Mouse (Mus musculus) MEL (cell line): ENCODE data around the gene Plxnd1. TPM values are rescaled to one million over a fixed set of nuclear protein-coding genes. Genes with fewer than 3 reads are reported as not detected.
A peak's percentile ranks its signal among the peaks of the same experiment; 100 is the strongest.

Experiments used
- DNase-seq: peaks from one replicate; pipeline ENCODE4 v3.0.0; 2011; ENCODE audit warnings: low read depth, low spot score
- H3K27ac ChIP-seq: 2 replicates; pipeline ENCODE4 v1.5.1; 2012; ENCODE audit warnings: low read depth, mild to moderate bottlenecking, control low read depth, low read length, moderate library complexity; ENCODE audit not compliant: control insufficient read depth
- H3K27me3 ChIP-seq, 2 experiments: fragments of 150-350 bp in 1 of 2; sonication (generic) in 1 of 2; 2 replicates each; pipeline ENCODE4 v1.6.1; 2012; ENCODE audit warnings: low read length in 2 of 2, mild to moderate bottlenecking in 2 of 2, improper control_type of control experiment in 1 of 2, moderate library complexity in 1 of 2; ENCODE audit not compliant: insufficient read depth in 2 of 2, control insufficient read depth in 1 of 2
- H3K36me3 ChIP-seq, 2 experiments: 2 replicates each; pipeline ENCODE4 v1.6.1; 2012 to 2014; ENCODE audit warnings: low read length in 2 of 2, improper control_type of control experiment in 1 of 2, inconsistent platforms in 1 of 2, mild to moderate bottlenecking in 1 of 2; ENCODE audit not compliant: insufficient read depth in 2 of 2, control insufficient read depth in 1 of 2
- H3K4me1 ChIP-seq, 2 experiments: fragments of 150-350 bp in 1 of 2; sonication (generic) in 1 of 2; 2 replicates each; pipeline ENCODE4 v1.6.1; 2012; ENCODE audit warnings: low read length in 2 of 2, improper control_type of control experiment in 1 of 2, mild to moderate bottlenecking in 1 of 2; ENCODE audit not compliant: insufficient read depth in 2 of 2, control insufficient read depth in 1 of 2
- H3K4me3 ChIP-seq, 2 experiments: fragments of 150-350 bp in 1 of 2; sonication (generic) in 1 of 2; 2 replicates each; pipeline ENCODE4 v1.5.1; 2012; ENCODE audit warnings: low read depth in 2 of 2, low read length in 2 of 2, mild to moderate bottlenecking in 2 of 2, moderate library complexity in 2 of 2, control low read depth in 1 of 2, improper control_type of control experiment in 1 of 2; ENCODE audit not compliant: control insufficient read depth in 1 of 2, insufficient read depth in 1 of 2
- H3K79me2 ChIP-seq: 2 replicates; pipeline ENCODE4 v1.6.1; 2012; ENCODE audit warnings: mild to moderate bottlenecking, low read length, moderate library complexity; ENCODE audit not compliant: control insufficient read depth, poor library complexity, insufficient read depth
- H3K9ac ChIP-seq: 2 replicates; pipeline ENCODE4 v1.6.1; 2012; ENCODE audit warnings: low read depth, mild to moderate bottlenecking, control low read depth, low read length, moderate library complexity; ENCODE audit not compliant: control insufficient read depth, poor library complexity, severe bottlenecking
- H3K9me3 ChIP-seq: fragments of 150-350 bp; sonication (generic); replicated peaks from 2 replicates; pipeline ENCODE4 v1.6.1; 2012; ENCODE audit warnings: mild to moderate bottlenecking, low read length, improper control_type of control experiment, moderate library complexity; ENCODE audit not compliant: insufficient read depth
- BHLHE40 ChIP-seq: IDR thresholded peaks from 2 replicates; pipeline ENCODE4 v1.6.1; 2012; ENCODE audit warnings: low read depth, mild to moderate bottlenecking, inconsistent platforms, low read length, improper control_type of control experiment, borderline replicate concordance
- CHD1 ChIP-seq: IDR thresholded peaks from 2 replicates; pipeline ENCODE4 v1.6.1; 2012; ENCODE audit warnings: low read depth, mild to moderate bottlenecking, inconsistent platforms, low read length, improper control_type of control experiment
- CHD2 ChIP-seq: IDR thresholded peaks from 2 replicates; pipeline ENCODE4 v1.6.1; 2011; ENCODE audit warnings: low read length, improper control_type of control experiment
- CTCF ChIP-seq, 3 experiments: IDR thresholded peaks in 2 of 3; conservative IDR thresholded peaks in 1 of 3; 2 replicates each; pipeline ENCODE4 v1.5.1; 2011 to 2012; ENCODE audit warnings: low read length in 3 of 3, low read depth in 2 of 3, mild to moderate bottlenecking in 2 of 3, improper control_type of control experiment in 1 of 3, inconsistent platforms in 1 of 3, mixed read lengths in 1 of 3, moderate library complexity in 1 of 3; ENCODE audit not compliant: control insufficient read depth in 1 of 3, insufficient read depth in 1 of 3, poor library complexity in 1 of 3, severe bottlenecking in 1 of 3
- ELF1 ChIP-seq: IDR thresholded peaks from 2 replicates; pipeline ENCODE4 v1.6.1; 2014; ENCODE audit warnings: low read depth, mild to moderate bottlenecking, inconsistent platforms, low read length, improper control_type of control experiment, moderate library complexity
- EP300 ChIP-seq, 2 experiments: IDR thresholded peaks; 2 replicates each; pipeline ENCODE4 v1.6.1; 2011; ENCODE audit warnings: improper control_type of control experiment in 2 of 2, low read length in 2 of 2, low read depth in 1 of 2, mild to moderate bottlenecking in 1 of 2
- ETS1 ChIP-seq: IDR thresholded peaks from 2 replicates; pipeline ENCODE4 v1.6.1; 2012; ENCODE audit warnings: low read depth, mild to moderate bottlenecking, inconsistent platforms, low read length, improper control_type of control experiment, moderate library complexity
- GABPA ChIP-seq: IDR thresholded peaks from 2 replicates; pipeline ENCODE4 v1.6.1; 2012; ENCODE audit warnings: low read depth, mild to moderate bottlenecking, inconsistent platforms, low read length, improper control_type of control experiment, moderate library complexity
- GATA1 ChIP-seq: IDR thresholded peaks from 2 replicates; pipeline ENCODE4 v1.6.1; 2011; ENCODE audit warnings: low read depth, low read length, improper control_type of control experiment
- HCFC1 ChIP-seq: IDR thresholded peaks from 2 replicates; pipeline ENCODE4 v1.6.1; 2012; ENCODE audit warnings: low read depth, mild to moderate bottlenecking, inconsistent platforms, low read length, improper control_type of control experiment, moderate library complexity
- JUND ChIP-seq: IDR thresholded peaks from 2 replicates; pipeline ENCODE4 v1.6.1; 2011; ENCODE audit warnings: low read depth, mild to moderate bottlenecking, improper control_type of control experiment, low read length
- KAT2A ChIP-seq: conservative IDR thresholded peaks from 2 replicates; pipeline ENCODE4 v1.6.1; 2012; ENCODE audit warnings: low read depth, low read length, improper control_type of control experiment, inconsistent platforms
- MAFK ChIP-seq: IDR thresholded peaks from 2 replicates; pipeline ENCODE4 v1.6.1; 2011; ENCODE audit warnings: low read depth, mild to moderate bottlenecking, low read length, improper control_type of control experiment, borderline replicate concordance
- MAX ChIP-seq: IDR thresholded peaks from 2 replicates; pipeline ENCODE4 v1.6.1; 2011; ENCODE audit warnings: low read length, improper control_type of control experiment
- MAZ ChIP-seq: IDR thresholded peaks from 2 replicates; pipeline ENCODE4 v1.6.1; 2012; ENCODE audit warnings: low read depth, mild to moderate bottlenecking, inconsistent platforms, low read length, improper control_type of control experiment
- MEF2A ChIP-seq: IDR thresholded peaks from 2 replicates; pipeline ENCODE4 v1.6.1; 2014; ENCODE audit warnings: low read depth, mild to moderate bottlenecking, inconsistent platforms, low read length, improper control_type of control experiment; ENCODE audit not compliant: poor library complexity, insufficient replicate concordance, severe bottlenecking; ENCODE audit errors: extremely low read depth
- MXI1 ChIP-seq: IDR thresholded peaks from 2 replicates; pipeline ENCODE4 v1.6.1; 2011; ENCODE audit warnings: mild to moderate bottlenecking, low read depth, low read length, improper control_type of control experiment
- MYB ChIP-seq: IDR thresholded peaks from 2 replicates; pipeline ENCODE4 v1.6.1; 2011; ENCODE audit warnings: mild to moderate bottlenecking, low read depth, low read length, improper control_type of control experiment
- MYC ChIP-seq: IDR thresholded peaks from 2 replicates; pipeline ENCODE4 v1.6.1; 2011; ENCODE audit warnings: low read depth, mild to moderate bottlenecking, low read length, improper control_type of control experiment, moderate library complexity
- NRF1 ChIP-seq: IDR thresholded peaks from 2 replicates; pipeline ENCODE4 v1.6.1; 2014; ENCODE audit warnings: low read depth, mild to moderate bottlenecking, inconsistent platforms, low read length, improper control_type of control experiment, moderate library complexity; ENCODE audit not compliant: poor library complexity, insufficient read depth, severe bottlenecking
- POLR2A ChIP-seq, 2 experiments: IDR thresholded peaks; 2 replicates each; pipeline ENCODE4 v1.6.1; 2011 to 2012; ENCODE audit warnings: low read length in 2 of 2, mild to moderate bottlenecking in 2 of 2, control low read depth in 1 of 2, improper control_type of control experiment in 1 of 2, low read depth in 1 of 2, moderate library complexity in 1 of 2; ENCODE audit not compliant: control insufficient read depth in 1 of 2, insufficient read depth in 1 of 2, poor library complexity in 1 of 2
- RAD21 ChIP-seq: IDR thresholded peaks from 2 replicates; pipeline ENCODE4 v1.6.1; 2011; ENCODE audit warnings: mild to moderate bottlenecking, low read depth, low read length, improper control_type of control experiment
- RCOR1 ChIP-seq: IDR thresholded peaks from 2 replicates; pipeline ENCODE4 v1.6.1; 2012; ENCODE audit warnings: low read depth, mild to moderate bottlenecking, inconsistent platforms, low read length, improper control_type of control experiment
- SIN3A ChIP-seq: IDR thresholded peaks from 2 replicates; pipeline ENCODE4 v1.6.1; 2012; ENCODE audit warnings: low read length, improper control_type of control experiment, inconsistent platforms
- SMC3 ChIP-seq: IDR thresholded peaks from 2 replicates; pipeline ENCODE4 v1.6.1; 2011; ENCODE audit warnings: low read depth, low read length, improper control_type of control experiment
- TAL1 ChIP-seq: IDR thresholded peaks from 2 replicates; pipeline ENCODE4 v1.6.1; 2012; ENCODE audit warnings: mild to moderate bottlenecking, inconsistent platforms, low read length, moderate library complexity, mixed read lengths
- TBP ChIP-seq: IDR thresholded peaks from 2 replicates; pipeline ENCODE4 v1.8.0; 2011; ENCODE audit warnings: low read depth, low read length, improper control_type of control experiment
- TCF12 ChIP-seq: IDR thresholded peaks from 2 replicates; pipeline ENCODE4 v1.6.1; 2014; ENCODE audit warnings: low read depth, mild to moderate bottlenecking, inconsistent platforms, low read length, improper control_type of control experiment, moderate library complexity
- ZC3H11A ChIP-seq: IDR thresholded peaks from 2 replicates; pipeline ENCODE4 v1.6.1; 2012; ENCODE audit warnings: low read depth, mild to moderate bottlenecking, inconsistent platforms, low read length, improper control_type of control experiment
- ZKSCAN1 ChIP-seq: IDR thresholded peaks from 2 replicates; pipeline ENCODE4 v1.6.1; 2012; ENCODE audit warnings: low read depth, mild to moderate bottlenecking, inconsistent platforms, low read length, improper control_type of control experiment, moderate library complexity
- ZNF384 ChIP-seq: IDR thresholded peaks from 2 replicates; pipeline ENCODE4 v1.6.1; 2012; ENCODE audit warnings: low read depth, mild to moderate bottlenecking, inconsistent platforms, low read length, improper control_type of control experiment
- polyA plus RNA-seq, 2 experiments: library from polyadenylated mRNA; stranded (reverse) in 1 of 2; unstranded in 1 of 2; fragments of >175 nt in 1 of 2; fragments of >200 nt in 1 of 2; gene quantifications; 2 replicates each; pipeline versions ENCODE4 v1.2.1 to v1.2.4; 2012; ENCODE audit warnings: low replicate concordance in 2 of 2, low read depth in 1 of 2; ENCODE audit not compliant: insufficient read length in 2 of 2, insufficient read depth in 1 of 2, missing spikeins in 1 of 2
- total RNA-seq: library from RNA; depleted of rRNA; stranded (reverse); fragments of 300-350 nt; gene quantifications from 2 replicates; pipeline ENCODE4 v1.2.3, GENCODE M21; 2012

Gene Plxnd1
- total and polyA plus RNA-seq, 3 experiments = 4.8 to 19.2 TPM; not detected in 1

DNA sequence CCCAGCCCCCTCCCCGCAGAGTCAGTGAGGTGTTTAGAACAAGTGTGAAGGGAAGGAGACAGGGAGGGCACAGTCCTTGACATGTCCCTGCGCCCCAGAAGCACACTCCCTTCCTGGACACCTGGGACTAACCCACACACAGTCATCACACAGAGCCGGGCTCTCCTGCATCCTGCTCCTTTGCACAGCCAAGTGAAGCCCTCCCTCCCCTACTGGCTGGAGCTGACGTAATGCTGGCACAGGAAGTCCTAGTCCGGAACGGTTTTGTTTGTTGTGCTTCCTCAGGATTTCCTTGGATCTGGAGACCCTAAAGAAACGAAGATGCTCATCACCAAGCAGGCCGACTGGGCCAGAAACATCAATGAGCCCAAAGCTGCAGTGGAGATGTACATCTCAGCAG, 84.9 kb downstream of the Plxnd1 start:
- peaks cover 0 to 19% of the 10 kb centered on the region in 2 experiments; a peak in 2 of 4 replicates for H3K36me3 ChIP-seq
- no peak overlapping the region; the same call in 1 of the 2 replicates for H3K9ac ChIP-seq
- H3K27me3 ChIP-seq = no peaks in the 10 kb centered on the region
- no peak overlapping the region for H3K4me3 ChIP-seq
- TF ChIP-seq TAL1 = no peak
- TF ChIP-seq MYB = no peak
- no peak for TF ChIP-seq POLR2A (IDR thresholded peaks at IDR 0.05; ENCODE audit: control insufficient read depth in 1 of 2, insufficient read depth in 1 of 2, low read depth in 1 of 2, low read length in 2 of 2, poor library complexity in 1 of 2)
- TF ChIP-seq ZNF384 = no peak
- no peaks in the 10 kb centered on the region for H3K79me2 ChIP-seq
- DNase-seq = no peak
- no peaks in the 10 kb centered on the region for H3K9me3 ChIP-seq
- peaks cover 12 to 37% of the 10 kb centered on the region in 2 experiments for H3K4me1 ChIP-seq
- peak overlapping the region; percentile 89 for H3K27ac ChIP-seq

DNA sequence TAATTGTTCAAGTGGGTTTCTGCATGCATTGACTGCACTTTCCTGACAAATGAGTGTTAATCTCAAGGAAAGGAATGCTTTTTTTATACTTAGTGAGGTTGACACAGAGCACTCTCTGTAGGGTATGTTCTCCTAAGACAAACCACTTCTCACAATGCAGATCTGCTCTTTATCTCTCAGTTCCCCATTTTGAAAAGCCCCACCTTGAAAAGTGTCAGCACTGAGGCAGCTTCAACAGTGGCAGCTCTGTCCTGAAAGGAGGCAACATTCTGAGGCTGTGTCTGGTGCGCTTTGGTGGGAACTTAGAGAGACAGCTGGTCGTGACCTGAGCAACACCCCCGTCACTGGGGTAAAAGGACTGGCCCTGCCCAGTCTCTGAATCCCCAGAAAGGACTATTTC, 85.8 kb downstream of the Plxnd1 start:
- peak; percentile 92 for DNase-seq
- no peaks in the 10 kb centered on the region for H3K9me3 ChIP-seq
- no peaks in the 10 kb centered on the region for H3K79me2 ChIP-seq
- H3K4me3 ChIP-seq = peak overlapping the region; percentile 11 to 13; a peak in 3 of 4 replicates
- peak overlapping the region; percentile 89 for H3K27ac ChIP-seq
- H3K9ac ChIP-seq = peak overlapping the region; percentile 45
- H3K4me1 ChIP-seq = peaks cover 12 to 37% of the 10 kb centered on the region in 2 experiments
- no peaks in the 10 kb centered on the region for H3K27me3 ChIP-seq
- H3K36me3 ChIP-seq = peaks cover 0 to 19% of the 10 kb centered on the region in 2 experiments; a peak in 2 of 4 replicates
- no peak for TF ChIP-seq MXI1
- no peak for TF ChIP-seq GABPA
- TF ChIP-seq TCF12 = 0 out of 2 replicates have a peak, but pooled peaks have one; percentile 53
- no peak for TF ChIP-seq SMC3
- TF ChIP-seq ETS1 = peak; percentile 77
- TF ChIP-seq ZKSCAN1 = no peak
- 0 out of 2 replicates have a peak, but pooled peaks have one; percentile 9 for TF ChIP-seq MYB
- TF ChIP-seq CHD2 = no peak
- TF ChIP-seq SIN3A = peak; percentile 60; the same call in 1 of the 2 replicates
- TF ChIP-seq EP300 (IDR thresholded peaks at IDR 0.05; ENCODE audit: low read depth in 1 of 2, low read length in 2 of 2) = peak; percentile 67 to 85; a peak in 3 of 4 replicates
- no peak for TF ChIP-seq CHD1
- 0 out of 2 replicates have a peak, but pooled peaks have one; percentile 11 for TF ChIP-seq ELF1
- TF ChIP-seq MAFK = no peak
- TF ChIP-seq MEF2A = no peak
- no peak for TF ChIP-seq ZC3H11A
- TF ChIP-seq RAD21 = no peak
- peak; percentile 83 for TF ChIP-seq GATA1
- TF ChIP-seq JUND = 0 out of 2 replicates have a peak, but pooled peaks have one; percentile 41
- no peak for TF ChIP-seq KAT2A
- peak; percentile 74 for TF ChIP-seq ZNF384
- TF ChIP-seq MAX = no peak; the same call in 1 of the 2 replicates
- no peak for TF ChIP-seq HCFC1
- TF ChIP-seq RCOR1 = peak; percentile 73
- TF ChIP-seq NRF1 = 0 out of 2 replicates have a peak, but pooled peaks have one; percentile 19
- TF ChIP-seq BHLHE40 = no peak
- TF ChIP-seq MAZ = no peak
- TF ChIP-seq CTCF (IDR thresholded peaks at IDR 0.05 in 2 of 3, conservative IDR thresholded peaks at IDR 0.05 in 1 of 3; ENCODE audit: control insufficient read depth in 1 of 3, insufficient read depth in 1 of 3, low read depth in 2 of 3, low read length in 3 of 3, poor library complexity in 1 of 3, severe bottlenecking in 1 of 3) = no peak
- TF ChIP-seq TBP = peak; percentile 85
- TF ChIP-seq TAL1 = peak; percentile 20; the same call in 1 of the 2 replicates
- peak; percentile 33; the same call in 1 of the 2 replicates for TF ChIP-seq MYC
